Mouse (Mus musculus) yolk sac, embryonic 10.5 days (tissue): ENCODE measurements around the gene Olfr747.
"Not testable (repeated sequence)": the region's sequence is repeated elsewhere in the genome, so short reads cannot be mapped to it uniquely, and the experiment has no call there.

ENCODE experiments used
- DNase-seq: peaks from one replicate; pipeline ENCODE4 v3.0.0-alpha.2; 2017; ENCODE audit warnings: low spot score

The Olfr747 gene

GRCm38 (mm10) chr14:50693106-50693505, at the start of gene Olfr747:
Gene Olfr747 (minus strand): TSS chr14:50693206.
- no peak for DNase-seq

GRCm38 (mm10) chr14:50741584-50741983, 48.6 kb upstream of the Olfr747 start:
- no peak for DNase-seq

GRCm38 (mm10) chr14:50740334-50740733, 47.3 kb upstream of the Olfr747 start:
- DNase-seq = no peak

- not testable (repeated sequence) for DNase-seq
These were observed 29.4 kb upstream of the Olfr747 start for GRCm38 (mm10) chr14:50722371-50722770.

GRCm38 (mm10) chr14:50719875-50720274, 26.9 kb upstream of the Olfr747 start:
- peak; percentile 21 for DNase-seq

- DNase-seq = no peak
These were observed 14.1 kb upstream of the Olfr747 start, which contains the start of gene Olfr748 for GRCm38 (mm10) chr14:50707073-50707472. Gene Olfr748 (plus strand): TSS chr14:50707373.

- no peak for DNase-seq
These were observed 46.2 kb downstream of the Olfr747 start, which contains the start of gene Olfr746 for GRCm38 (mm10) chr14:50646783-50647182. Gene Olfr746 (plus strand): TSS chr14:50647083.

GRCm38 (mm10) chr14:50639088-50639487, 53.9 kb downstream of the Olfr747 start, which contains the start of gene Olfr745:
Gene Olfr745 (plus strand): TSS chr14:50639388.
- DNase-seq = no peak
